Comparison of ENCODE assay signal across 8 mouse cellular contexts in genomic region chr12:78984035-78984432, GRCm38 (mm10). TPM values are rescaled to one million over a fixed set of nuclear protein-coding genes. Genes with fewer than 3 reads are reported as not detected.
DNase-seq lines count a peak whose midpoint lies in the region; ATAC-seq and TF ChIP-seq lines count a peak whose summit lies in the region.

No protein-coding gene starts in this region.

- H3K4me3 ChIP-seq in hindbrain, postnatal 0 days (ENCODE audit: low read length): no peak overlapping the region

- H3K27me3 ChIP-seq in hindbrain, postnatal 0 days (ENCODE audit: insufficient read depth, low read length): no peaks in the 10 kb centered on the region

- 36% methylated on average over 3 of the region's 3 CpGs for WGBS in hindbrain, postnatal 0 days

- H3K9ac ChIP-seq in hindbrain, postnatal 0 days (replicated peaks; ENCODE audit: low read length): no peak overlapping the region

- no peak for TF ChIP-seq CTCF in hindbrain, postnatal 0 days (IDR thresholded peaks at IDR 0.05; ENCODE audit: low read depth)

- H3K27ac ChIP-seq in hindbrain, postnatal 0 days: no peak overlapping the region; the same call in 1 of the 2 replicates

- ATAC-seq in hindbrain, postnatal 0 days: peak; percentile 88

- H3K36me3 ChIP-seq in hindbrain, postnatal 0 days (ENCODE audit: insufficient read depth, low read length): no peaks in the 10 kb centered on the region

- peak; percentile 45 to 59 for DNase-seq in adrenal gland, adult (ENCODE audit: inconsistent age in 2 of 2, low spot score in 1 of 2)
- DNase-seq in adrenal gland, postnatal 4 days (ENCODE audit: low spot score in 2 of 2): no peak
- peak; percentile 39 for DNase-seq in ovary, postnatal 14 days (ENCODE audit: low spot score)
- DNase-seq in ovary, adult 18-20 months (ENCODE audit: low spot score): no peak
- peak; percentile 84 for DNase-seq in hindbrain, postnatal 0 days (ENCODE audit: low spot score)
- DNase-seq in lung, postnatal 4 days: peak; percentile 20 to 41
- no peak for DNase-seq in spleen, postnatal 4 days (ENCODE audit: low spot score in 2 of 2)
- no peak for DNase-seq in thymus, postnatal 4 days

- no peaks in the 10 kb centered on the region for H3K9me3 ChIP-seq in hindbrain, postnatal 0 days (ENCODE audit: low read length)

- no peak overlapping the region for H3K4me2 ChIP-seq in hindbrain, postnatal 0 days (ENCODE audit: low read depth, low read length)

- H3K4me1 ChIP-seq in hindbrain, postnatal 0 days (ENCODE audit: insufficient read depth, low read length): peaks cover 12% of the 10 kb centered on the region; the same call in 1 of the 2 replicates

RNA-seq across cellular contexts. Expression of gene Tmem229b, which starts 23.4 kb away (rescaled TPM):
- 10 to 100 TPM; 18.3 to 19.8 TPM for total RNA-seq in adrenal gland, postnatal 4 days (2021)
- total RNA-seq in hindbrain, postnatal 0 days (2014; rRNA removed): 192 and 214 TPM in 2 replicates
- 51.0 and 54.4 TPM in 2 replicates for polyA plus RNA-seq in hindbrain, postnatal 0 days (2015; fragmentation: Nextera tagmentation; extraction: Ambion mirVana)

RNA-seq across cellular contexts. Expression of gene Plekhh1, which starts 44.9 kb away (rescaled TPM):
- total RNA-seq in adrenal gland, postnatal 4 days (2021): 1 to 10 TPM; 2.7 to 6.7 TPM
- 5.5 and 5.9 TPM in 2 replicates for total RNA-seq in hindbrain, postnatal 0 days (2014; rRNA removed)
- polyA plus RNA-seq in hindbrain, postnatal 0 days (2015; fragmentation: Nextera tagmentation; extraction: Ambion mirVana): 1.2 and 1.4 TPM in 2 replicates

Comparison
In these comparisons a context has a peak if more than half of its experiments do, and no peak if none do; other contexts are left out.
1. DNase-seq: peak in adrenal gland, adult (2 of 2), ovary, postnatal 14 days (single experiment), hindbrain, postnatal 0 days (single experiment) and lung, postnatal 4 days (2 of 2); none in adrenal gland, postnatal 4 days (0 of 2), ovary, adult 18-20 months (single experiment), spleen, postnatal 4 days (0 of 2) and thymus, postnatal 4 days (single experiment).